ENCODE assay signal across 25 mouse cellular contexts in genomic region chr7:81230091-81230792, GRCm38 (mm10). TPM values are rescaled to one million over a fixed set of nuclear protein-coding genes. Genes with fewer than 3 reads are reported as not detected.
DNase-seq lines count a peak whose midpoint lies in the region; ATAC-seq and TF ChIP-seq lines count a peak whose summit lies in the region.
"Had no signal": no experiment of that assay in that cellular context is flagged by ENCODE, and none has a peak within 500 bp of the region (broad histone marks: within the 10 kb centered on the region; RNA-seq: fewer than 3 reads in every experiment).

No protein-coding gene starts in this region.

- no peaks in the 10 kb centered on the region for H3K27me3 ChIP-seq in heart, embryonic 10.5 days (ENCODE audit: insufficient read depth, poor library complexity, severe bottlenecking)
- no peaks in the 10 kb centered on the region for H3K27me3 ChIP-seq in lung, postnatal 0 days (replicated peaks; ENCODE audit: insufficient read depth, low read length)
- H3K27me3 ChIP-seq in stomach, embryonic 16.5 days (ENCODE audit: control insufficient read depth, insufficient read depth, low read length), result no peaks in the 10 kb centered on the region
- no peaks in the 10 kb centered on the region for H3K27me3 ChIP-seq in hindbrain, embryonic 14.5 days (ENCODE audit: control insufficient read depth, insufficient read depth, low read length)
- no peaks in the 10 kb centered on the region for H3K27me3 ChIP-seq in midbrain, embryonic 14.5 days (ENCODE audit: control insufficient read depth, insufficient read depth, low read length)
- H3K27me3 ChIP-seq: embryonic facial prominence, embryonic 12.5 days; embryonic facial prominence, embryonic 15.5 days; heart, embryonic 13.5 days; hindbrain, embryonic 15.5 days had no signal

- WGBS in heart, embryonic 10.5 days, result 86% methylated on average over 7 of the region's 7 CpGs
- 75% methylated on average over 7 of the region's 7 CpGs for WGBS in lung, postnatal 0 days
- WGBS in stomach, embryonic 16.5 days, result 60% methylated on average over 7 of the region's 7 CpGs
- WGBS in hindbrain, embryonic 14.5 days, result 89% methylated on average over 7 of the region's 7 CpGs
- 89% methylated on average over 7 of the region's 7 CpGs for WGBS in midbrain, embryonic 14.5 days

- no peak for TF ChIP-seq CTCF in lung, postnatal 0 days (IDR thresholded peaks at IDR 0.05)

- peak; percentile 60 for DNase-seq in heart, adult 11 months
- no peak for DNase-seq in heart, embryonic 10.5 days (ENCODE audit: low spot score)
- DNase-seq in lung, postnatal 0 days (ENCODE audit: low spot score), result peak; percentile 34
- DNase-seq in lung, postnatal 25 days (ENCODE audit: low spot score), result no peak
- no peak for DNase-seq in hindbrain, embryonic 14.5 days (ENCODE audit: low spot score)
- no peak for DNase-seq in midbrain, embryonic 14.5 days
- DNase-seq: adrenal gland, postnatal 10 days; adrenal gland, postnatal 36 days; cerebellum, adult 11 months; cerebellum, adult 2 months; cerebellum, adult 9-11 months; cerebellum, postnatal 25 days; forebrain, postnatal 0 days; gastrocnemius, adult 2 months; gastrocnemius, postnatal 14 days; heart, adult 18-20 months; heart, postnatal 14 days; heart, postnatal 4 days had no signal

- no peaks in the 10 kb centered on the region for H3K9me3 ChIP-seq in heart, embryonic 10.5 days
- no peaks in the 10 kb centered on the region for H3K9me3 ChIP-seq in lung, postnatal 0 days (ENCODE audit: low read length)
- H3K9me3 ChIP-seq in stomach, embryonic 16.5 days (replicated peaks; ENCODE audit: control insufficient read depth, low read length), result no peaks in the 10 kb centered on the region
- no peaks in the 10 kb centered on the region for H3K9me3 ChIP-seq in hindbrain, embryonic 14.5 days (ENCODE audit: control insufficient read depth, low read length)
- no peaks in the 10 kb centered on the region for H3K9me3 ChIP-seq in midbrain, embryonic 14.5 days (ENCODE audit: control insufficient read depth, low read length)
- H3K9me3 ChIP-seq: embryonic facial prominence, embryonic 12.5 days; embryonic facial prominence, embryonic 15.5 days; heart, embryonic 13.5 days; hindbrain, embryonic 15.5 days had no signal

- no peak overlapping the region for H3K4me3 ChIP-seq in heart, embryonic 10.5 days
- H3K4me3 ChIP-seq in lung, postnatal 0 days (ENCODE audit: low read depth, low read length), result no peak overlapping the region
- no peak overlapping the region for H3K4me3 ChIP-seq in stomach, embryonic 16.5 days (replicated peaks; ENCODE audit: low read length)
- H3K4me3 ChIP-seq in hindbrain, embryonic 14.5 days (replicated peaks; ENCODE audit: low read length), result no peak overlapping the region
- no peak overlapping the region for H3K4me3 ChIP-seq in midbrain, embryonic 14.5 days (replicated peaks; ENCODE audit: low read depth, low read length)
- H3K4me3 ChIP-seq: embryonic facial prominence, embryonic 12.5 days; embryonic facial prominence, embryonic 15.5 days; gastrocnemius, adult 2 months; heart, embryonic 13.5 days; hindbrain, embryonic 15.5 days had no signal

- TF ChIP-seq EP300 in lung, postnatal 0 days (IDR thresholded peaks at IDR 0.05), result no peak

- no peak overlapping the region for H3K9ac ChIP-seq in lung, postnatal 0 days (replicated peaks; ENCODE audit: low read depth)
- H3K9ac ChIP-seq in stomach, embryonic 16.5 days (ENCODE audit: low read length), result no peak overlapping the region
- no peak overlapping the region for H3K9ac ChIP-seq in hindbrain, embryonic 14.5 days
- H3K9ac ChIP-seq in midbrain, embryonic 14.5 days (replicated peaks; ENCODE audit: low read length), result no peak overlapping the region
- H3K9ac ChIP-seq: embryonic facial prominence, embryonic 12.5 days; embryonic facial prominence, embryonic 15.5 days; forebrain, postnatal 0 days; heart, embryonic 13.5 days; hindbrain, embryonic 15.5 days had no signal

- H3K27ac ChIP-seq in heart, embryonic 10.5 days, result no peak overlapping the region
- H3K27ac ChIP-seq in lung, postnatal 0 days (ENCODE audit: low read length), result no peak overlapping the region
- H3K27ac ChIP-seq in stomach, embryonic 16.5 days (ENCODE audit: low read length), result peak overlapping the region; percentile 59
- H3K27ac ChIP-seq in hindbrain, embryonic 14.5 days, result no peak overlapping the region
- no peak overlapping the region for H3K27ac ChIP-seq in midbrain, embryonic 14.5 days (replicated peaks; ENCODE audit: low read depth, low read length)
- H3K27ac ChIP-seq: embryonic facial prominence, embryonic 12.5 days; embryonic facial prominence, embryonic 15.5 days; gastrocnemius, adult 2 months; heart, embryonic 13.5 days; hindbrain, embryonic 15.5 days had no signal

- H3K4me2 ChIP-seq in lung, postnatal 0 days (replicated peaks; ENCODE audit: low read depth, low read length), result no peak overlapping the region
- H3K4me2 ChIP-seq in stomach, embryonic 16.5 days (ENCODE audit: low read depth, low read length), result no peak overlapping the region
- no peak overlapping the region for H3K4me2 ChIP-seq in hindbrain, embryonic 14.5 days (replicated peaks)
- H3K4me2 ChIP-seq in midbrain, embryonic 14.5 days (ENCODE audit: low read length), result no peak overlapping the region
- H3K4me2 ChIP-seq: embryonic facial prominence, embryonic 12.5 days; embryonic facial prominence, embryonic 15.5 days; heart, embryonic 13.5 days; hindbrain, embryonic 15.5 days had no signal

- no peaks in the 10 kb centered on the region for H3K4me1 ChIP-seq in heart, embryonic 10.5 days
- H3K4me1 ChIP-seq in lung, postnatal 0 days (ENCODE audit: insufficient read depth, low read depth, low read length), result no peaks in the 10 kb centered on the region
- no peaks in the 10 kb centered on the region for H3K4me1 ChIP-seq in stomach, embryonic 16.5 days (ENCODE audit: control insufficient read depth, insufficient read depth, low read length)
- H3K4me1 ChIP-seq in hindbrain, embryonic 14.5 days (replicated peaks; ENCODE audit: control insufficient read depth, insufficient read depth, low read length), result no peaks in the 10 kb centered on the region
- no peaks in the 10 kb centered on the region for H3K4me1 ChIP-seq in midbrain, embryonic 14.5 days (ENCODE audit: control insufficient read depth, insufficient read depth, low read length)
- H3K4me1 ChIP-seq: embryonic facial prominence, embryonic 12.5 days; embryonic facial prominence, embryonic 15.5 days; heart, embryonic 13.5 days; hindbrain, embryonic 15.5 days had no signal

- no peaks in the 10 kb centered on the region for H3K36me3 ChIP-seq in heart, embryonic 10.5 days
- no peaks in the 10 kb centered on the region for H3K36me3 ChIP-seq in lung, postnatal 0 days (ENCODE audit: insufficient read depth, low read length)
- H3K36me3 ChIP-seq in stomach, embryonic 16.5 days (ENCODE audit: control insufficient read depth, insufficient read depth, low read length), result no peaks in the 10 kb centered on the region
- H3K36me3 ChIP-seq in hindbrain, embryonic 14.5 days (replicated peaks; ENCODE audit: control insufficient read depth, insufficient read depth), result no peaks in the 10 kb centered on the region
- H3K36me3 ChIP-seq in midbrain, embryonic 14.5 days (ENCODE audit: control insufficient read depth, insufficient read depth, low read length), result no peaks in the 10 kb centered on the region
- H3K36me3 ChIP-seq: embryonic facial prominence, embryonic 12.5 days; embryonic facial prominence, embryonic 15.5 days; heart, embryonic 13.5 days; hindbrain, embryonic 15.5 days had no signal

- peak; percentile 48; the same call in 1 of the 2 replicates for ATAC-seq in lung, postnatal 0 days
- no peak; the same call in 1 of the 2 replicates for ATAC-seq in stomach, embryonic 16.5 days (ENCODE audit: insufficient read depth, low FRiP score)
- no peak for ATAC-seq in hindbrain, embryonic 14.5 days (ENCODE audit: low FRiP score)
- no peak for ATAC-seq in midbrain, embryonic 14.5 days (ENCODE audit: low FRiP score, low TSS enrichment)
- ATAC-seq: activated CD4-positive, CD25-positive, alpha-beta regulatory T cell, adult 4 months; forebrain, embryonic 14.5 days; forebrain, postnatal 0 days had no signal

RNA-seq across cellular contexts. Expression of gene Pde8a, which starts 16.8 kb away (rescaled TPM):
- 1.9 and 2.3 TPM in 2 replicates for polyA plus RNA-seq in heart, embryonic 10.5 days (2016; fragmentation: Nextera tagmentation; extraction: Ambion mirVana)
- polyA plus RNA-seq in lung, postnatal 0 days (2015; fragmentation: Nextera tagmentation; extraction: Ambion mirVana), result 6.1 and 6.5 TPM in 2 replicates
- 2.4 and 3.0 TPM in 2 replicates for polyA plus RNA-seq in stomach, embryonic 16.5 days (2015; fragmentation: Nextera tagmentation; extraction: Ambion mirVana)
- 2.6 and 2.9 TPM in 2 replicates for polyA plus RNA-seq in hindbrain, embryonic 14.5 days (2014; fragmentation: Nextera tagmentation; extraction: Ambion mirVana)
- 1.8 and 2.4 TPM in 2 replicates for polyA plus RNA-seq in midbrain, embryonic 14.5 days (2014; fragmentation: Nextera tagmentation; extraction: Ambion mirVana)

Comparison
In these comparisons a context has a peak if more than half of its experiments do, and no peak if none do; other contexts are left out.
1. DNase-seq: peak in heart, adult 11 months (single experiment) and lung, postnatal 0 days (single experiment); none in heart, embryonic 10.5 days (single experiment), lung, postnatal 25 days (single experiment), hindbrain, embryonic 14.5 days (single experiment) and midbrain, embryonic 14.5 days (single experiment).